Mouse (Mus musculus): ENCODE data around the gene Tbk1.

- TF ChIP-seq POLR2A (IDR thresholded peaks at IDR 0.05; ENCODE audit: borderline replicate concordance, extremely low read depth, low read depth, low read length) (no peak), CTCF (IDR thresholded peaks at IDR 0.05; ENCODE audit: insufficient read depth, low read length) (no peak)
These were observed 87.5 kb downstream of the Tbk1 start for GRCm38 (mm10) chr10:121499063-121499462.

All from lung, adult 2 months (tissue).